Mouse (Mus musculus): ENCODE data around the gene Gm17334.

GRCm38 (mm10) chr11:53749716-53750352, 23.2 kb downstream of the Gm17334 start:
- no peak for TF ChIP-seq CTCF (IDR thresholded peaks at IDR 0.05; ENCODE audit: borderline replicate concordance, insufficient read depth, low read length)
- TF ChIP-seq POLR2A (IDR thresholded peaks at IDR 0.05; ENCODE audit: low read depth, low read length): no peak
